Mouse (Mus musculus): ENCODE results near the gene Cpne9. TPM values are rescaled to one million over a fixed set of nuclear protein-coding genes. Genes with fewer than 3 reads are reported as not detected.

Cpne9 gene
- polyA plus RNA-seq, 1 experiment from 2014 or later = 0.13 TPM

- H3K27ac ChIP-seq (replicated peaks; ENCODE audit: low read depth, low read length) = no peak overlapping the region
- no peak for DNase-seq (ENCODE audit: low spot score)
- ATAC-seq (ENCODE audit: low read depth) = no peak
- H3K4me3 ChIP-seq (ENCODE audit: low read depth, low read length) = no peak overlapping the region
- H3K4me1 ChIP-seq (ENCODE audit: control insufficient read depth, insufficient read depth, low read length) = peaks cover 19% of the 10 kb centered on the region
- 89% methylated on average over 6 of the region's 6 CpGs for WGBS
- H3K4me2 ChIP-seq (ENCODE audit: low read depth, low read length) = peak overlapping the region; percentile 3; the same call in 1 of the 2 replicates
- H3K27me3 ChIP-seq (replicated peaks; ENCODE audit: control insufficient read depth, insufficient read depth, low read length) = no peaks in the 10 kb centered on the region
- H3K36me3 ChIP-seq (ENCODE audit: control insufficient read depth, insufficient read depth, low read length) = peaks cover 43% of the 10 kb centered on the region
- H3K9ac ChIP-seq (ENCODE audit: low read depth, low read length) = peak overlapping the region; percentile 15; the same call in 1 of the 2 replicates
- no peaks in the 10 kb centered on the region for H3K9me3 ChIP-seq (ENCODE audit: control insufficient read depth, low read length)
Measured at GRCm38 (mm10) chr6:113341574-113341973, 59.5 kb downstream of the Cpne9 start.

GRCm38 (mm10) chr6:113342297-113342696 lies 60.2 kb downstream of the Cpne9 start:
- Histone ChIP-seq H3K36me3 (ENCODE audit: control insufficient read depth, insufficient read depth, low read length) (peaks cover 38% of the 10 kb centered on the region), H3K27ac (replicated peaks; ENCODE audit: low read depth, low read length) (no peak overlapping the region), H3K9me3 (ENCODE audit: control insufficient read depth, low read length) (no peaks in the 10 kb centered on the region), H3K27me3 (replicated peaks; ENCODE audit: control insufficient read depth, insufficient read depth, low read length) (no peaks in the 10 kb centered on the region), H3K4me3 (ENCODE audit: low read depth, low read length) (no peak overlapping the region), H3K4me1 (ENCODE audit: control insufficient read depth, insufficient read depth, low read length) (peaks cover 19% of the 10 kb centered on the region), H3K9ac (ENCODE audit: low read depth, low read length) (peak overlapping the region; percentile 86; the same call in 1 of the 2 replicates), H3K4me2 (ENCODE audit: low read depth, low read length) (peak overlapping the region; percentile 74)
- WGBS = 26% methylated on average over 3 of the region's 7 CpGs
- DNase-seq (ENCODE audit: low spot score) (no peak), ATAC-seq (ENCODE audit: low read depth) (no peak)

- ATAC-seq (ENCODE audit: low read depth) (peak; percentile 89), DNase-seq (ENCODE audit: low spot score) (peak; percentile 86)
- peak within 1 kb of the TSS; percentile 63 for H3K27ac ChIP-seq (replicated peaks; ENCODE audit: low read depth, low read length)
- H3K4me1 ChIP-seq (ENCODE audit: control insufficient read depth, insufficient read depth, low read length) = peaks cover 19% of the 10 kb centered on the region
- peaks cover 27% of the 10 kb centered on the region for H3K36me3 ChIP-seq (ENCODE audit: control insufficient read depth, insufficient read depth, low read length)
- H3K9ac ChIP-seq (ENCODE audit: low read depth, low read length) = peak within 1 kb of the TSS; percentile 86
- H3K9me3 ChIP-seq (ENCODE audit: control insufficient read depth, low read length) = no peaks in the 10 kb centered on the region
- peak within 1 kb of the TSS; percentile 66 for H3K4me3 ChIP-seq (ENCODE audit: low read depth, low read length)
- H3K4me2 ChIP-seq (ENCODE audit: low read depth, low read length) = peak within 1 kb of the TSS; percentile 74
- H3K27me3 ChIP-seq (replicated peaks; ENCODE audit: control insufficient read depth, insufficient read depth, low read length) = no peaks in the 10 kb centered on the region
- 15% methylated on average over 29 of the region's 32 CpGs for WGBS
Measured at GRCm38 (mm10) chr6:113343177-113344092, 61.3 kb downstream of the Cpne9 start, which contains the start of gene Camk1. Gene Camk1 (minus strand): TSS chr6:113343984.

- ATAC-seq (ENCODE audit: low read depth) (no peak), DNase-seq (ENCODE audit: low spot score) (peak; percentile 17)
- Histone ChIP-seq H3K36me3 (ENCODE audit: control insufficient read depth, insufficient read depth, low read length) (peaks cover 19% of the 10 kb centered on the region), H3K9me3 (ENCODE audit: control insufficient read depth, low read length) (no peaks in the 10 kb centered on the region), H3K27me3 (replicated peaks; ENCODE audit: control insufficient read depth, insufficient read depth, low read length) (no peaks in the 10 kb centered on the region), H3K4me1 (ENCODE audit: control insufficient read depth, insufficient read depth, low read length) (peaks cover 19% of the 10 kb centered on the region), H3K4me2 (ENCODE audit: low read depth, low read length) (peak overlapping the region; percentile 74), H3K9ac (ENCODE audit: low read depth, low read length) (peak overlapping the region; percentile 86; the same call in 1 of the 2 replicates), H3K27ac (replicated peaks; ENCODE audit: low read depth, low read length) (no peak overlapping the region; the same call in 1 of the 2 replicates), H3K4me3 (ENCODE audit: low read depth, low read length) (peak overlapping the region; percentile 66)
- WGBS = 48% methylated on average over 2 of the region's 2 CpGs
Measured at GRCm38 (mm10) chr6:113344321-113344720, 62.2 kb downstream of the Cpne9 start.

GRCm38 (mm10) chr6:113346897-113347296 lies 64.8 kb downstream of the Cpne9 start:
- 79% methylated on average over 4 of the region's 4 CpGs for WGBS
- no peak for ATAC-seq (ENCODE audit: low read depth)

GRCm38 (mm10) chr6:113350538-113350937 lies 68.4 kb downstream of the Cpne9 start:
- ATAC-seq (ENCODE audit: low read depth) (no peak), DNase-seq (ENCODE audit: low spot score) (no peak)
- Histone ChIP-seq H3K4me2 (ENCODE audit: low read depth, low read length) (no peak overlapping the region), H3K9ac (ENCODE audit: low read depth, low read length) (no peak overlapping the region), H3K4me3 (ENCODE audit: low read depth, low read length) (no peak overlapping the region), H3K4me1 (ENCODE audit: control insufficient read depth, insufficient read depth, low read length) (no peaks in the 10 kb centered on the region), H3K27me3 (replicated peaks; ENCODE audit: control insufficient read depth, insufficient read depth, low read length) (no peaks in the 10 kb centered on the region), H3K9me3 (ENCODE audit: control insufficient read depth, low read length) (no peaks in the 10 kb centered on the region), H3K36me3 (ENCODE audit: control insufficient read depth, insufficient read depth, low read length) (no peaks in the 10 kb centered on the region), H3K27ac (replicated peaks; ENCODE audit: low read depth, low read length) (no peak overlapping the region)

More at GRCm38 (mm10) chr6:113346897-113347296, 64.8 kb downstream of the Cpne9 start:
- H3K4me1 ChIP-seq (ENCODE audit: control insufficient read depth, insufficient read depth, low read length) = peaks cover 16% of the 10 kb centered on the region
- H3K4me2 ChIP-seq (ENCODE audit: low read depth, low read length) = no peak overlapping the region
- H3K9ac ChIP-seq (ENCODE audit: low read depth, low read length) = no peak overlapping the region
- no peaks in the 10 kb centered on the region for H3K9me3 ChIP-seq (ENCODE audit: control insufficient read depth, low read length)
- no peak overlapping the region for H3K4me3 ChIP-seq (ENCODE audit: low read depth, low read length)
- DNase-seq (ENCODE audit: low spot score) = no peak
- no peaks in the 10 kb centered on the region for H3K36me3 ChIP-seq (ENCODE audit: control insufficient read depth, insufficient read depth, low read length)
- H3K27ac ChIP-seq (replicated peaks; ENCODE audit: low read depth, low read length) = no peak overlapping the region
- no peaks in the 10 kb centered on the region for H3K27me3 ChIP-seq (replicated peaks; ENCODE audit: control insufficient read depth, insufficient read depth, low read length)

GRCm38 (mm10) chr6:113351161-113351560 lies 69.1 kb downstream of the Cpne9 start:
- H3K36me3 ChIP-seq (ENCODE audit: control insufficient read depth, insufficient read depth, low read length) = no peaks in the 10 kb centered on the region
- H3K27me3 ChIP-seq (replicated peaks; ENCODE audit: control insufficient read depth, insufficient read depth, low read length) = no peaks in the 10 kb centered on the region
- H3K4me2 ChIP-seq (ENCODE audit: low read depth, low read length) = no peak overlapping the region
- DNase-seq (ENCODE audit: low spot score) = no peak
- 57% methylated on average over 1 of the region's 1 CpGs for WGBS
- H3K9me3 ChIP-seq (ENCODE audit: control insufficient read depth, low read length) = no peaks in the 10 kb centered on the region
- H3K9ac ChIP-seq (ENCODE audit: low read depth, low read length) = no peak overlapping the region
- no peaks in the 10 kb centered on the region for H3K4me1 ChIP-seq (ENCODE audit: control insufficient read depth, insufficient read depth, low read length)
- H3K4me3 ChIP-seq (ENCODE audit: low read depth, low read length) = no peak overlapping the region
- ATAC-seq (ENCODE audit: low read depth) = no peak
- no peak overlapping the region for H3K27ac ChIP-seq (replicated peaks; ENCODE audit: low read depth, low read length)

- Histone ChIP-seq H3K27me3 (replicated peaks; ENCODE audit: control insufficient read depth, insufficient read depth, low read length) (no peaks in the 10 kb centered on the region), H3K9me3 (ENCODE audit: control insufficient read depth, low read length) (no peaks in the 10 kb centered on the region), H3K4me3 (ENCODE audit: low read depth, low read length) (no peak overlapping the region), H3K36me3 (ENCODE audit: control insufficient read depth, insufficient read depth, low read length) (no peaks in the 10 kb centered on the region), H3K9ac (ENCODE audit: low read depth, low read length) (no peak overlapping the region), H3K4me1 (ENCODE audit: control insufficient read depth, insufficient read depth, low read length) (no peaks in the 10 kb centered on the region), H3K4me2 (ENCODE audit: low read depth, low read length) (no peak overlapping the region), H3K27ac (replicated peaks; ENCODE audit: low read depth, low read length) (no peak overlapping the region)
- no peak for DNase-seq (ENCODE audit: low spot score)
- 52% methylated on average over 10 of the region's 10 CpGs for WGBS
- no peak for ATAC-seq (ENCODE audit: low read depth)
Measured at GRCm38 (mm10) chr6:113351653-113352052, 69.5 kb downstream of the Cpne9 start.
